Mouse (Mus musculus) liver, adult 2 months (tissue): ENCODE results near the gene Siglecg.

Experiments used
- CTCF ChIP-seq: fragments of 200-500 bp; IDR thresholded peaks from 2 replicates; pipeline ENCODE4 v1.5.1; 2011; ENCODE audit warnings: low read depth, low read length, control low read depth
- POLR2A ChIP-seq: fragments of 200-500 bp; IDR thresholded peaks from 2 replicates; pipeline ENCODE4 v1.6.1; 2011; ENCODE audit warnings: low read length, control low read depth; ENCODE audit not compliant: insufficient read depth; ENCODE audit errors: extremely low read depth

- TF ChIP-seq CTCF (no peak), POLR2A (no peak)
Measured at GRCm38 (mm10) chr7:43462851-43463250, 54.8 kb downstream of the Siglecg start, which contains the start of gene Vsig10l.
